Mouse (Mus musculus) thymus, postnatal 25 days (tissue): ENCODE results near the gene Abcb1b.
"Not testable (repeated sequence)": the region's sequence is repeated elsewhere in the genome, so short reads cannot be mapped to it uniquely, and the experiment has no call there.

Experiments
- DNase-seq: peaks from one replicate; pipeline ENCODE4 v3.0.0; 2022

Gene Abcb1b

GRCm38 (mm10) chr5:8865630-8866029, 67.7 kb downstream of the Abcb1b start:
- not testable (repeated sequence) for DNase-seq

- no peak for DNase-seq
Observed at GRCm38 (mm10) chr5:8866366-8866765, 68.4 kb downstream of the Abcb1b start.

- peak; percentile 11 for DNase-seq
Observed at GRCm38 (mm10) chr5:8868019-8868418, 70.1 kb downstream of the Abcb1b start.

GRCm38 (mm10) chr5:8872979-8873915, 75.3 kb downstream of the Abcb1b start:
- DNase-seq: no peak

GRCm38 (mm10) chr5:8877086-8877485, 79.1 kb downstream of the Abcb1b start:
- no peak for DNase-seq

GRCm38 (mm10) chr5:8877800-8878199, 79.9 kb downstream of the Abcb1b start:
- no peak for DNase-seq

- no peak for DNase-seq
Observed at GRCm38 (mm10) chr5:8885837-8886236, 87.9 kb downstream of the Abcb1b start.

- peak; percentile 73 for DNase-seq
Observed at GRCm38 (mm10) chr5:8893300-8894103, 95.6 kb downstream of the Abcb1b start, which contains the start of gene Abcb4. Abcb4 (plus strand) TSS chr5:8893717.

- DNase-seq: no peak
Observed at GRCm38 (mm10) chr5:8894104-8894425, 96.1 kb downstream of the Abcb1b start.

- DNase-seq: peak; percentile 9
Observed at GRCm38 (mm10) chr5:8894641-8895490, 96.9 kb downstream of the Abcb1b start.

- DNase-seq: no peak
Observed at GRCm38 (mm10) chr5:8896198-8896597, 98.3 kb downstream of the Abcb1b start.

- DNase-seq: no peak
Observed at GRCm38 (mm10) chr5:8898246-8898645, 100.3 kb downstream of the Abcb1b start.

GRCm38 (mm10) chr5:8901001-8901400, 103.1 kb downstream of the Abcb1b start:
- no peak for DNase-seq

- no peak for DNase-seq
Observed at GRCm38 (mm10) chr5:8902141-8902817, 104.3 kb downstream of the Abcb1b start.

GRCm38 (mm10) chr5:8904539-8904938, 106.6 kb downstream of the Abcb1b start:
- DNase-seq: no peak

- peak; percentile 59 for DNase-seq
Observed at GRCm38 (mm10) chr5:8911567-8912198, 113.7 kb downstream of the Abcb1b start.
